Mouse (Mus musculus) frontal cortex, postnatal 36 days (tissue): Measurements from ENCODE around the gene Stag1.
A peak's percentile ranks its signal among the peaks of the same experiment; 100 is the strongest.

ENCODE experiments used
- DNase-seq, 2 experiments: peaks; one replicate each; pipeline ENCODE4 v3.0.0; 2022; ENCODE audit warnings: low spot score in 2 of 2

The Stag1 gene

GRCm38 (mm10) chr9:100605522-100605921 is 7.9 kb downstream of the Stag1 start:
- no peak for DNase-seq

GRCm38 (mm10) chr9:100605985-100606554 is 8.5 kb downstream of the Stag1 start:
- peak; percentile 38 to 53 for DNase-seq

- no peak for DNase-seq
These were observed 16.0 kb downstream of the Stag1 start for GRCm38 (mm10) chr9:100613501-100614071.

- DNase-seq = peak in 1 of 2 experiments; percentile 17
These were observed 19.3 kb downstream of the Stag1 start for GRCm38 (mm10) chr9:100616947-100617346.

- no peak for DNase-seq
These were observed 28.7 kb downstream of the Stag1 start for GRCm38 (mm10) chr9:100626258-100626657.

GRCm38 (mm10) chr9:100640754-100641153 is 43.2 kb downstream of the Stag1 start:
- no peak for DNase-seq

- no peak for DNase-seq
These were observed 43.9 kb downstream of the Stag1 start for GRCm38 (mm10) chr9:100641391-100642085.

GRCm38 (mm10) chr9:100642186-100642839 is 44.7 kb downstream of the Stag1 start:
- peak in 1 of 2 experiments; percentile 12 for DNase-seq

GRCm38 (mm10) chr9:100642840-100643697 is 45.5 kb downstream of the Stag1 start:
- peak; percentile 99 to 100 for DNase-seq

GRCm38 (mm10) chr9:100644071-100644771 is 46.6 kb downstream of the Stag1 start:
- peak; percentile 37 to 45 for DNase-seq

GRCm38 (mm10) chr9:100645026-100645940 is 47.7 kb downstream of the Stag1 start:
- DNase-seq = no peak

GRCm38 (mm10) chr9:100646276-100646675 is 48.7 kb downstream of the Stag1 start:
- no peak for DNase-seq

- peak; percentile 38 to 67 for DNase-seq
These were observed 50.3 kb downstream of the Stag1 start for GRCm38 (mm10) chr9:100647774-100648323.

GRCm38 (mm10) chr9:100654104-100654503 is 56.5 kb downstream of the Stag1 start:
- no peak for DNase-seq

- no peak for DNase-seq
These were observed 58.5 kb downstream of the Stag1 start for GRCm38 (mm10) chr9:100656058-100656457.

GRCm38 (mm10) chr9:100660587-100660986 is 63.0 kb downstream of the Stag1 start:
- no peak for DNase-seq

- DNase-seq = no peak
These were observed 66.0 kb downstream of the Stag1 start for GRCm38 (mm10) chr9:100663473-100664134.

- no peak for DNase-seq
These were observed 72.6 kb downstream of the Stag1 start for GRCm38 (mm10) chr9:100670151-100670550.

- DNase-seq = no peak
These were observed 81.4 kb downstream of the Stag1 start for GRCm38 (mm10) chr9:100679036-100679435.
